Mouse (Mus musculus): Measurements from ENCODE around the gene Rpl13a. TPM values are rescaled to one million over a fixed set of nuclear protein-coding genes. Genes with fewer than 3 reads are reported as not detected.

The Rpl13a gene
- polyA plus RNA-seq, 1 experiment, result 1,569 TPM

GRCm38 (mm10) chr7:45166950-45167401 is 38.4 kb upstream of the Rpl13a start:
- Histone ChIP-seq H3K4me1 (ENCODE audit: control insufficient read depth, insufficient read depth, low read length) (no peaks in the 10 kb centered on the region), H3K4me3 (ENCODE audit: insufficient read depth, low read length) (no peak overlapping the region), H3K27ac (ENCODE audit: insufficient read depth, low read depth, low read length) (no peak overlapping the region)
- TF ChIP-seq POLR2A (IDR thresholded peaks at IDR 0.05; ENCODE audit: borderline replicate concordance, low read depth, low read length), result no peak
- TF ChIP-seq CTCF (IDR thresholded peaks at IDR 0.05; ENCODE audit: low read depth, low read length), result no peak

GRCm38 (mm10) chr7:45165701-45166100 is 37.1 kb upstream of the Rpl13a start:
- Histone ChIP-seq H3K4me1 (ENCODE audit: control insufficient read depth, insufficient read depth, low read length) (no peaks in the 10 kb centered on the region), H3K4me3 (ENCODE audit: insufficient read depth, low read length) (no peak overlapping the region), H3K27ac (ENCODE audit: insufficient read depth, low read depth, low read length) (no peak overlapping the region)
- TF ChIP-seq POLR2A (IDR thresholded peaks at IDR 0.05; ENCODE audit: borderline replicate concordance, low read depth, low read length), result no peak
- TF ChIP-seq CTCF (IDR thresholded peaks at IDR 0.05; ENCODE audit: low read depth, low read length), result no peak

DNA sequence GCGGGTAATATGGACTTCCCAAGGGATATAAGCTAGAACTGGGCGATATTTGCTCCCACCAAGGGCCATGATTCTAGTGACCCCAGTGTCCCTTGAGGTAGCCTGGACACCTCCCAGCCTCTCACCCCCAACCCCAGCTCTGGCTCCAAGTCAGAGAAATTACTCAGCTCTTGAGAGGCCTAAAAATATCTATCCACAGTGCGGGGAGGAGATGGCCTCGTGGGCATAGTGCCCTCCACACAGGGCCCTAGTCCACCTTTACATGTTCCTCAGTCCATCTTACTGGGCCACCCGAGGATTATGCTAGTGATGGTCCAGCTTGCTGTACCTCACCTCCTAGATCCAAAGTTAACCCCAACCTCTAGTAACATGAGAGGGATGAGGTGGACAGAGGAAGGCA is 36.3 kb upstream of the Rpl13a start:
- H3K4me3 ChIP-seq (ENCODE audit: insufficient read depth, low read length), result no peak overlapping the region
- H3K27ac ChIP-seq (ENCODE audit: insufficient read depth, low read depth, low read length), result no peak overlapping the region

DNA sequence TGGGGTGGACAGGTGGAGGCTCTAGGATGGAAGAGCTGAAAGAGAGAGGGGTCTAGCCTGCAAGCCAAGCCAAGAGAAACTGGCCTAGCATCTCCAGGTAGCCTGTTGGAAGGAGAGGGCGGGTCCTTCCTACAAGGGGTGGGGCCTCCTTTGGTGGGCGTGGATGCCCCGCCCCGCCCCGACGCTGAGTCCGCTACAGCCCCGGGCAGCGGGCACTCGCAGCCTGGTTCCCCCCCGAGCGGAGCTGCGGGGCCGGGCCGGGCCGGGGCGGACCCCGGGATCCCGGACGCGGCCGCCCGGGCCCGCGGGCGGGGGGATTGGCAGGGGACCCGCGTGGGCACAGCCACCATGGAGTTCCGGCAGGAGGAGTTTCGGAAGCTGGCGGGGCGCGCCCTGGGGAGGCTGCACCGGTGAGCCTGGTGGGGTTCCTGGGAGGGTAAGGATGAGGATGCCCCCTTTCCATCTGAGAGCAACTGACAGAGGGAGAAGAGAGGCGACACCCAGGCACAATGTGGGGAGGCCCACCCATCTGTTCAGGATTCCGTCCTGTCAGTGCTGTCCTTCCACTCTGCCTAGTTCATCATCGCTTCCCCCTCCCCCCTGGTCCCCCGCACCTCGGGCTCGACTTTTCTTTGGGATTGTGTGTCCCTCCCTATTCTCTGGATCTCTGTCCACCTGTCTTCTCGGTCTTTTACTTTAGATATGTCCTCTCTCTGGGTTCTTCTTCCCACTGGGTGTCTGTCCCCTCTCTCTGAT is 35.4 kb upstream of the Rpl13a start, which contains the start of gene Slc17a7:
Gene Slc17a7 (plus strand): TSS at position 215 of the 756 bp plus-strand sequence.
- no peaks in the 10 kb centered on the region for H3K4me1 ChIP-seq (ENCODE audit: control insufficient read depth, insufficient read depth, low read length)
- TF ChIP-seq CTCF (IDR thresholded peaks at IDR 0.05; ENCODE audit: low read depth, low read length), result no peak
- TF ChIP-seq POLR2A (IDR thresholded peaks at IDR 0.05; ENCODE audit: borderline replicate concordance, low read depth, low read length), result no peak
- 0 out of 2 replicates have a peak within 1 kb of the TSS, but pooled peaks have one; percentile 6 for H3K4me3 ChIP-seq (ENCODE audit: insufficient read depth, low read length)
- H3K27ac ChIP-seq (ENCODE audit: insufficient read depth, low read depth, low read length), result no peak within 1 kb of the TSS

More for the DNA sequence above, 36.3 kb upstream of the Rpl13a start:
- TF ChIP-seq POLR2A (IDR thresholded peaks at IDR 0.05; ENCODE audit: borderline replicate concordance, low read depth, low read length), result no peak
- no peaks in the 10 kb centered on the region for H3K4me1 ChIP-seq (ENCODE audit: control insufficient read depth, insufficient read depth, low read length)

DNA sequence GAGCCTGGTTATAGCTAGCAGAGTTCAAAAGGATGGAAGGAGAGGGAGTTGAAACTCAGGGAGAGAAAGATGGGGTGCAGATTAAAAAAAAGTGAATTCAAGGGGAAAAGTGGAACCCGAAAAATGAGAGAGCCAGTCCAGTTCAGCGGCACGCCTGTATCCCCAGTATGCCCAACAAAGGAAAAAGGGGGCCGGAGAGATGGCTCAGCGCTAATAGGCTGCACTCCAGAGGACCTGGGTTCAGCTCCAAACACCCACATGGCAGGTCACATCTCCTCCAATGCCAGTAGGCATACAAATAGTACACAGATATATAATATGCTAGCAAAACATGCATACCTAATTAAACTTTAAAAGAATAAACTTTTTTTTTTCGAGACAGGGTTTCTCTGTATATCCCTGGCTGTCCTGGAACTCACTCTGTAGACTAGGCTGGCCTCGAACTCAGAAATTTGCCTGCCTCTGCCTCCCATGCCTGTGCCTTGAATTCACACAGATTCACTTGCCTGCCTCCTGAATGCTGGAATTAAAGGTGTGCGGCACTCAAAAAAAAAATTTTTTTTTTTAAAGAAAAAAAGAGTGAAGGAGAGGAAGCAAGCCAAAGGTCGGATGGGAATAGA is 34.5 kb upstream of the Rpl13a start:
- Histone ChIP-seq H3K4me1 (ENCODE audit: control insufficient read depth, insufficient read depth, low read length) (no peaks in the 10 kb centered on the region), H3K27ac (ENCODE audit: insufficient read depth, low read depth, low read length) (no peak overlapping the region), H3K4me3 (ENCODE audit: insufficient read depth, low read length) (no peak overlapping the region)
- TF ChIP-seq CTCF (IDR thresholded peaks at IDR 0.05; ENCODE audit: low read depth, low read length) (no peak), POLR2A (IDR thresholded peaks at IDR 0.05; ENCODE audit: borderline replicate concordance, low read depth, low read length) (no peak)

GRCm38 (mm10) chr7:45162551-45162950 is 34.0 kb upstream of the Rpl13a start:
- Histone ChIP-seq H3K27ac (ENCODE audit: insufficient read depth, low read depth, low read length) (no peak overlapping the region), H3K4me1 (ENCODE audit: control insufficient read depth, insufficient read depth, low read length) (no peaks in the 10 kb centered on the region), H3K4me3 (ENCODE audit: insufficient read depth, low read length) (peak overlapping the region; percentile 51)
- TF ChIP-seq POLR2A (IDR thresholded peaks at IDR 0.05; ENCODE audit: borderline replicate concordance, low read depth, low read length) (no peak), CTCF (IDR thresholded peaks at IDR 0.05; ENCODE audit: low read depth, low read length) (no peak; the same call in 1 of the 2 replicates)

GRCm38 (mm10) chr7:45161612-45162473 is 33.3 kb upstream of the Rpl13a start:
- Histone ChIP-seq H3K4me3 (ENCODE audit: insufficient read depth, low read length) (peak overlapping the region; percentile 51), H3K27ac (ENCODE audit: insufficient read depth, low read depth, low read length) (no peak overlapping the region), H3K4me1 (ENCODE audit: control insufficient read depth, insufficient read depth, low read length) (no peaks in the 10 kb centered on the region)
- TF ChIP-seq CTCF (IDR thresholded peaks at IDR 0.05; ENCODE audit: low read depth, low read length) (peak; percentile 80), POLR2A (IDR thresholded peaks at IDR 0.05; ENCODE audit: borderline replicate concordance, low read depth, low read length) (no peak)

DNA sequence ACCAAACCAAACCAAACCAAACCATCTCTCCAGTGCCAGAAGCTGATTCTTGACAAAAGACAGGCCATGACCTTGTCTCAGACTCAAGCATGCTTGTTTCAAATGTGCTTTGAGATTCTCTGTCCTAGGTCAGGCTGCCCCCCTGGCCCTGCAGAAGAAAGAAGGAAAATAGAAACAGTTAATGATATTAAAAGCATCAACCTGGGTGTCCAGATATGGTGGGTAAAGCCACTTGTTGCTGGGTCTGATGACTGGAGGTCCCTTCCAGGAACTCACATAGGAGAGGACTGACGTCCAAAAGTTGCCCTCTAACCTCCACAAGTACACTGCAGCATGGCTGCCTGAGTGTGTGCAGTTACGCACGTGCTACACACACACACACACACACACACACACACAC is 32.3 kb upstream of the Rpl13a start:
- H3K27ac ChIP-seq (ENCODE audit: insufficient read depth, low read depth, low read length), result no peak overlapping the region
- TF ChIP-seq POLR2A (IDR thresholded peaks at IDR 0.05; ENCODE audit: borderline replicate concordance, low read depth, low read length) (no peak), CTCF (IDR thresholded peaks at IDR 0.05; ENCODE audit: low read depth, low read length) (no peak)
- no peaks in the 10 kb centered on the region for H3K4me1 ChIP-seq (ENCODE audit: control insufficient read depth, insufficient read depth, low read length)
- H3K4me3 ChIP-seq (ENCODE audit: insufficient read depth, low read length), result no peak overlapping the region

GRCm38 (mm10) chr7:45160316-45160800 is 31.8 kb upstream of the Rpl13a start:
- H3K27ac ChIP-seq (ENCODE audit: insufficient read depth, low read depth, low read length), result no peak overlapping the region
- no peaks in the 10 kb centered on the region for H3K4me1 ChIP-seq (ENCODE audit: control insufficient read depth, insufficient read depth, low read length)
- TF ChIP-seq CTCF (IDR thresholded peaks at IDR 0.05; ENCODE audit: low read depth, low read length) (no peak), POLR2A (IDR thresholded peaks at IDR 0.05; ENCODE audit: borderline replicate concordance, low read depth, low read length) (no peak)
- H3K4me3 ChIP-seq (ENCODE audit: insufficient read depth, low read length), result no peak overlapping the region

Measured in bone marrow macrophage, adult 2 months (primary cell).